Mouse (Mus musculus): Measurements from ENCODE around the gene Ucn. TPM values are rescaled to one million over a fixed set of nuclear protein-coding genes. Genes with fewer than 3 reads are reported as not detected.

Ucn gene
- total and polyA plus RNA-seq, 3 experiments: not detected

GRCm38 (mm10) chr5:31121111-31121510 is 17.5 kb downstream of the Ucn start:
- Histone ChIP-seq H3K27me3 (ENCODE audit: insufficient read depth, low read length) (peaks cover 34% of the 10 kb centered on the region), H3K36me3 (replicated peaks) (no peaks in the 10 kb centered on the region), H3K4me1 (ENCODE audit: insufficient read depth, low read depth, low read length) (no peaks in the 10 kb centered on the region), H3K9me3 (replicated peaks) (no peaks in the 10 kb centered on the region), H3K4me3 (ENCODE audit: low read depth, low read length) (no peak overlapping the region)
- ATAC-seq (ENCODE audit: extremely low read depth, insufficient number of reproducible peaks, low FRiP score, poor library complexity, severe bottlenecking) (no peak), DNase-seq (ENCODE audit: low spot score) (no peak)
- no peak for TF ChIP-seq GATA2 (IDR thresholded peaks at IDR 0.05; ENCODE audit: borderline replicate concordance, low read depth, low read length)

DNA sequence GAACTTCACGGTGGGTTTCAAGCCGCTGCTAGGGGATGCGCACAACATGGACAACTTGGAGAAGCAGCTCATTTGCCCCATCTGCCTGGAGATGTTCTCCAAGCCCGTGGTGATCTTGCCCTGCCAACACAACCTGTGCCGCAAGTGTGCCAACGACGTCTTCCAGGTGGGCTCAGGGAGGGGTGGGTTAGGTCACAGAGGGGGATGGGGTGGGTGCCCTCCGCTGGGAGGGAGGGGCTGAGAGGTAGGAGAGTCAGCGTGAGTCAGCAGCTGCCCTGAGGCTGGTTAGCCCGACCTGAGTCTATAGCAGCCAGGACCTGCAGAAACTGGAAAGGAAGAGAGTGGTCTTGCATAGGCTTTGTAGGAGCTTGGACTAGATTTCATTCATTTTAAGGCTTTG is 21.7 kb downstream of the Ucn start:
- H3K9me3 ChIP-seq (replicated peaks): no peaks in the 10 kb centered on the region
- no peak for ATAC-seq (ENCODE audit: extremely low read depth, insufficient number of reproducible peaks, low FRiP score, poor library complexity, severe bottlenecking)
- TF ChIP-seq TAL1 (conservative IDR thresholded peaks at IDR 0.05; ENCODE audit: low read depth, low read length): no peak
- TF ChIP-seq GATA2 (IDR thresholded peaks at IDR 0.05; ENCODE audit: borderline replicate concordance, low read depth, low read length): no peak

DNA sequence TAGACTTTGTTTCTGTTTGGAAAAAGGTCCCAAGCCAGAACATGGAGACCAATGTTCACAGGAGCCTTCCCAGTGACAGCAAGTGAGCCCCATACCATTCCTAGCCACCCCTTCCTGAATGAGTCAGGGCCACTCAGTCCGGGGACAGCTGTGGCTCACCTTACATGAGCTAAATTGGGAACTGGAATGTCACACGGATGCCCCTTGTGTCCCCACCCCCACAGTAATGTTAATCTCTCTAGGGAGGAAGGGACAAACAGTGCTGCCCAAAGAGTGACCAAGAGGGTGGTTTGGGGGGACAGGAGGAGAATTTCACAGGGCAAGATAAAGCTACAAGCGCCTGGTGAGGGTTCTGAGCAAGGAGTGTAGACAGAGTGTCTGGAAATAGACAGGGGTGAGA is 22.3 kb downstream of the Ucn start, which contains the start of gene Trim54:
TSS of gene Trim54 (plus strand) at position 359 of the 400 bp plus-strand sequence.
- Histone ChIP-seq H3K4me3 (ENCODE audit: low read depth, low read length) (no peak within 1 kb of the TSS), H3K4me1 (ENCODE audit: insufficient read depth, low read depth, low read length) (no peaks in the 10 kb centered on the region), H3K27me3 (ENCODE audit: insufficient read depth, low read length) (peaks cover 25% of the 10 kb centered on the region), H3K9me3 (replicated peaks) (no peaks in the 10 kb centered on the region), H3K36me3 (replicated peaks) (no peaks in the 10 kb centered on the region)
- TF ChIP-seq GATA2 (IDR thresholded peaks at IDR 0.05; ENCODE audit: borderline replicate concordance, low read depth, low read length): no peak
- TF ChIP-seq TAL1 (conservative IDR thresholded peaks at IDR 0.05; ENCODE audit: low read depth, low read length): no peak
- no peak for TF ChIP-seq CTCF (IDR thresholded peaks at IDR 0.05; ENCODE audit: low read depth, low read length)
- TF ChIP-seq GATA1 (IDR thresholded peaks at IDR 0.05; ENCODE audit: borderline replicate concordance, low read length): no peak
- TF ChIP-seq POLR2AphosphoS5 (IDR thresholded peaks at IDR 0.05; ENCODE audit: insufficient replicate concordance, low read depth, low read length): no peak
- DNase-seq (ENCODE audit: low spot score): no peak
- ATAC-seq (ENCODE audit: extremely low read depth, insufficient number of reproducible peaks, low FRiP score, poor library complexity, severe bottlenecking): no peak

More for the DNA sequence above, 21.7 kb downstream of the Ucn start:
- Histone ChIP-seq H3K27me3 (ENCODE audit: insufficient read depth, low read length) (peaks cover 25% of the 10 kb centered on the region), H3K36me3 (replicated peaks) (no peaks in the 10 kb centered on the region), H3K4me1 (ENCODE audit: insufficient read depth, low read depth, low read length) (no peaks in the 10 kb centered on the region), H3K4me3 (ENCODE audit: low read depth, low read length) (no peak overlapping the region)
- DNase-seq (ENCODE audit: low spot score): no peak

- peaks cover 16% of the 10 kb centered on the region for H3K27me3 ChIP-seq (ENCODE audit: insufficient read depth, low read length)
- DNase-seq (ENCODE audit: low spot score) (no peak), ATAC-seq (ENCODE audit: extremely low read depth, insufficient number of reproducible peaks, low FRiP score, poor library complexity, severe bottlenecking) (no peak)
- H3K4me1 ChIP-seq (ENCODE audit: insufficient read depth, low read depth, low read length): no peaks in the 10 kb centered on the region
- no peak overlapping the region for H3K4me3 ChIP-seq (ENCODE audit: low read depth, low read length)
- TF ChIP-seq CTCF (IDR thresholded peaks at IDR 0.05; ENCODE audit: low read depth, low read length) (no peak), TAL1 (conservative IDR thresholded peaks at IDR 0.05; ENCODE audit: low read depth, low read length) (no peak), GATA1 (IDR thresholded peaks at IDR 0.05; ENCODE audit: borderline replicate concordance, low read length) (no peak), POLR2AphosphoS5 (IDR thresholded peaks at IDR 0.05; ENCODE audit: insufficient replicate concordance, low read depth, low read length) (no peak), GATA2 (IDR thresholded peaks at IDR 0.05; ENCODE audit: borderline replicate concordance, low read depth, low read length) (no peak)
- no peaks in the 10 kb centered on the region for H3K9me3 ChIP-seq (replicated peaks)
- no peaks in the 10 kb centered on the region for H3K36me3 ChIP-seq (replicated peaks)
Observed at GRCm38 (mm10) chr5:31110781-31111180, 27.8 kb downstream of the Ucn start.

GRCm38 (mm10) chr5:31108000-31108490 is 30.6 kb downstream of the Ucn start, which contains the start of gene Slc30a3:
TSS of gene Slc30a3 (minus strand) at chr5:31108237.
- peaks cover 31% of the 10 kb centered on the region for H3K27me3 ChIP-seq (ENCODE audit: insufficient read depth, low read length)
- no peaks in the 10 kb centered on the region for H3K4me1 ChIP-seq (ENCODE audit: insufficient read depth, low read depth, low read length)
- TF ChIP-seq CTCF (IDR thresholded peaks at IDR 0.05; ENCODE audit: low read depth, low read length) (no peak), GATA2 (IDR thresholded peaks at IDR 0.05; ENCODE audit: borderline replicate concordance, low read depth, low read length) (no peak), TAL1 (conservative IDR thresholded peaks at IDR 0.05; ENCODE audit: low read depth, low read length) (no peak), GATA1 (IDR thresholded peaks at IDR 0.05; ENCODE audit: borderline replicate concordance, low read length) (no peak)
- H3K9me3 ChIP-seq (replicated peaks): no peaks in the 10 kb centered on the region
- no peak within 1 kb of the TSS for H3K4me3 ChIP-seq (ENCODE audit: low read depth, low read length)
- no peak for ATAC-seq (ENCODE audit: extremely low read depth, insufficient number of reproducible peaks, low FRiP score, poor library complexity, severe bottlenecking)
- H3K36me3 ChIP-seq (replicated peaks): no peaks in the 10 kb centered on the region
- DNase-seq (ENCODE audit: low spot score): no peak

DNA sequence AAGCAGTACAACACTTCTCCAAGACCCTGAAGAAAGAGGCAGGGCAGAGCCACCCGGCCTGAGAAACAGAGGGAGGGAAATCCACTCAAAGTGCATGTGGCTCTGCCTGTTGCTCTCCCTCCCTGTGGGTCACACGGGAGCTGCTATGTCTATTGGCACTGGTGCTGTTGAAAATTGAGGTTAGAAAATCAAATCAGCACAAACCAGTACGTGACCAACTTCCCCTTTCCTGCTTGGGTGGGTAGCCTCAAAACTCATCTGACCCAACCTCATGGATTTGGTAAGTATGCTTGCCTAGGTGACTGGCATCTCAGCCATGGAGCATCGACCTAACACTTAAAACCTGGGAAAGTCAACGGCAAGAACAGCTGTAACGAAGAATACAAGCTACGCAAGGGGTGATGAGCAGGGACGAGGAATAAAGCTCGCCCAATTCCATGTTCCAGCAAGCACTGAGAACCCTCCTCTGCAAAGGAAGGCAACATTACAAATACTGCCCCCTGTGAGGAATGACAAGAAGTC is 32.8 kb downstream of the Ucn start, which contains the start of gene Dnajc5g:
TSS of gene Dnajc5g (plus strand) at position 472 of the 522 bp plus-strand sequence.
- DNase-seq (ENCODE audit: low spot score): no peak
- H3K4me1 ChIP-seq (ENCODE audit: insufficient read depth, low read depth, low read length): no peaks in the 10 kb centered on the region

More for the DNA sequence above, 32.8 kb downstream of the Ucn start, which contains the start of gene Dnajc5g:
- Histone ChIP-seq H3K27me3 (ENCODE audit: insufficient read depth, low read length) (peaks cover 31% of the 10 kb centered on the region), H3K36me3 (replicated peaks) (no peaks in the 10 kb centered on the region), H3K9me3 (replicated peaks) (no peaks in the 10 kb centered on the region), H3K4me3 (ENCODE audit: low read depth, low read length) (no peak within 1 kb of the TSS)
- no peak for ATAC-seq (ENCODE audit: extremely low read depth, insufficient number of reproducible peaks, low FRiP score, poor library complexity, severe bottlenecking)
- TF ChIP-seq GATA1 (IDR thresholded peaks at IDR 0.05; ENCODE audit: borderline replicate concordance, low read length) (no peak), CTCF (IDR thresholded peaks at IDR 0.05; ENCODE audit: low read depth, low read length) (no peak), TAL1 (conservative IDR thresholded peaks at IDR 0.05; ENCODE audit: low read depth, low read length) (no peak), POLR2AphosphoS5 (IDR thresholded peaks at IDR 0.05; ENCODE audit: insufficient replicate concordance, low read depth, low read length) (no peak), GATA2 (IDR thresholded peaks at IDR 0.05; ENCODE audit: borderline replicate concordance, low read depth, low read length) (no peak)

Data from G1E (cell line).